Mouse (Mus musculus) mature B cell (primary cell): ENCODE data around the gene Zfp652.
"Not testable (repeated sequence)": the region's sequence is repeated elsewhere in the genome, so short reads cannot be mapped to it uniquely, and the experiment has no call there.

ENCODE experiments used
- in situ Hi-C: fragments of 300-500 bp; cut with MboI; formaldehyde crosslinking; loops from 2 replicates; pipeline ENCODE4 v1.14.3; 2019

Gene Zfp652

DNA sequence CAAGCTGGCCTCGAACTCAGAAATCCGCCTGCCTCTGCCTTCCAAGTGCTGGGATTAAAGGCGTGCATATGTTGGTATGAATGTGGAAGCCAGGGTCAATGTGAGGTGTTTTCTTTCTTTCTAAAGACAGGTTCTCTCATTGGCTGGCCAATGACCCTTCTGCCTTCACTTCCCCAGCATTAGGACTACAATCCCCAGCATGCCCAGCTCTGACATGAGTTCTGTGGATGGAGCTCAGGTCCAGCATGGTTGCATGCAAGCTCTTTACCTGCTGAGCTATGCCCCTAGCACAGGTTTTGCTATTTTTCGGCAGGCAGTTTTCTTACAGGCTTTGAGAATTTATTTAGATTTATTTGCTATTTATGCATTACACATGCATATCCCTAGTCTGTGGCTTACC, 144.8 kb downstream of the Zfp652 start:
- in situ Hi-C loops: loop anchor here (5.0 kb wide), 1 partner anchor 35 kb away; the partner anchor contains the start of gene Phospho1

DNA sequence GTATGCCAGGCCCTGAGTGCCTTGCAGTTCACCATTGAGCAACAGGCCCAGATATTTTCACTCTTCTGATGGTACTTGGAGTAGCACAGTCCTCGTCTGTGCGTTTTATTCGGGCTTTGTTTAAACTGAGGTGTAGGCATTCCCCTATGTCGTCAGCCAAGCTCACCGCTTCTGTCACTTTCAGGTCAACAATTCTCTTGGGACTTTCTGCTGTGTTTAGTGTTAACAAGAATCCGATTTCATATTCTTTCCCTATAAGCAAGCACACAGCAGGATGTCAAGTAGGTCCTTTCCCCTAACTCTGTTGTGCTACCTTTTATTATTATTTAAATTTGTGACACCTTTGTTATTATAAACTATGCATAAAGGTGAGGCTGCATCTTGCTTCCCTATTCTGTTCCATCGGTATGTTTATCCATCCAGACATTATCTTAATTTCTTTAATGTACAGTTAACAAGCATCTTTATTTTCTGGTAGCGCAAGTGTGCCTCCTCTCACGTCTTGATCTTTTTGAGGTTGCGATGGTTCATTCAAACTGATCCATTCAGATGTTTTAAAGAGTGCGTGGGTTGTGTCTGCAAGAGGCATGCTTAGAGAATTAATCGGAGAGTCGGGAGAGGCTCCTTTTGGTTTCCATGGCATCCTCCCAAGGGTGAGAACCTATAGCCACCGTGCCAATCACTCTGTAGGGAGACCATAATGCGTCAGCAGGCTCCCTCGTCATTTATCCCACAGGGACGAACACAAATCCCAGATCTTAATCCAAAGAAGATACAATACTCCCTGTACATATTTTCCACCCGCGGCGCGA, 145.4 kb downstream of the Zfp652 start:
- in situ Hi-C loops: loop anchor here (5.0 kb wide), 1 partner anchor 36 kb away; the partner anchor contains the start of gene Phospho1

DNA sequence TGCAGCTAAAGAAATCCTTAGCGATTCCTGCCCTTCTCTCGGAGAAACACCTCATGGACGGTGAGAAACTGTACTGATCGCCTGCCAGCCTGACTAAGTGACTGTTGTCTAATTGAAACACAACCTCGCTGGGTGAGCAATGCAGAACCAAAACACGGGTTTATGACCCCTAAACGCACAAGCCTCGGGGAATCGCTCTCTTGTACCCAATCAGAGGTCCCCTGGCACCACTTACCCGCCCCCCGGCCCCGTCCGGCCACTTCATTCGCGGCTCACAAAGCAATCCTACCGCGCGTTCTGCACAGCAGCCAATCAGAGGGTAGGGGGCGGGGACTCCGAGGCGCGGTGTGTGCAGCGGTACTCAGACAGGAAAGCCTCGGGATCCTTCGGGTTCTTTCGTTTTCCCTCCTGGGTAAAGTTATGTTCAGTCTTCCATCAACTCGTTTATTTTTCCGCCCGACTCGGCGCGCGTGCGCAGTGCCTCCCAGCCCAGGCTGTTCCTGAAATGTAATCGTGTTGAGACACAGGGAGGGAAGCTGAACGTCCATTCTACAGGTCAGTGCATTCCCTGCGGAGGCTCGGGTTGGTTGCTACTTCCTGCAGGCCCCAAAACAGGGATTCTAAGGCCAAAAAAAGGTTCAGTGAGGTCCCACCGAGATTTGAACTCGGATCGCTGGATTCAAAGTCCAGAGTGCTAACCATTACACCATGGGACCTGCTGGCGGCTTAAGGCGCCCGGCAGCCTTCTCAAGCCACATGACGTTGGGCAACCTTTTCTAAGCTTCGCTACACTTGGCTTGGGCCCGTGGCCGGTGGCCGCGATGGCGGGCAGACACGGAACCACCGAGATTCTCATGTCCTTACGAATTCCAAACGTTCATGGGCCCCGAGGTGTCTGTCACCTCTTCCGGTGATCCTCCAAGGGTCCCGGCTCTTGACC, 146.3 kb downstream of the Zfp652 start:
- in situ Hi-C loops: loop anchor here (5.0 kb wide), 1 partner anchor 36 kb away; the partner anchor contains the start of gene Phospho1

DNA sequence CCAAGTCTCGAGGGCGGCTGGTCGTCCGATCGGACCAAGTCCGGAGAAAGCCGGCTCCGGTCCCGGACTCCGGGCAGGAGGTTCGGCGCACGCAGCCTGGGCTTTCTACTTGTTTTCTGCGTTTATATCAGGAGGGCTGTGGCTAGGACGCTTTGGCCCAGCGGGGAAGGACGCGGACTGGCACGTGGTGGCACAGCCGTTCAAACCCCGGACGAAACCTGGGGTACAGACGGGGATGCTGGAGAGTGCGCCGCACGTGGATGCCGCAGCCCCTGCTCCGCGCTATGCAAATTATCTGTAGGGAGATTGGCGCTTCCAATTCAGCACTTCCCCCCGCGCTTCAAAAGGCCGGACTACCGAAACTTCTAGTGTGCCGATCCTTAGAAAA, 147.0 kb downstream of the Zfp652 start:
- in situ Hi-C loops: loop anchor here (5.0 kb wide), 1 partner anchor 37 kb away; the partner anchor contains the start of gene Phospho1

DNA sequence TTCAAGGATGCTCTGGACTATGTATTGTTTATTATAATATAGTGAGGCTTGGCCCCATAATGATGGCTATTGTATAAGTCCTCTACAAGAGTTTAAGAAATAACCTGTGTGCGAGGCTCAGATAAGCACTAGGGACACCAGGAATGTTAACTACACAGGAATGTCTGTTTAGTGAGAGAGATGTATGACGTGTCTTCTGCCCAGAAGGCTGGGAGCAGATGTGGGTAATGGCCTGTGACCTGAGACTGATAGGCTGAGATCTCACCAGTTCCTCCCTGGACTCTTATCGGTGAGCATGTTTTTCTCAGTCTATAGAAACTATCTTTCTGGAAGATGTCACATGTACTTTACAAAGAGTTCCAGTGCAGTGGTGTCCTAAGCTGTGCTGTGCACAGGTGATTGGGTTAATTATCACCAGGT, 147.6 kb downstream of the Zfp652 start:
- in situ Hi-C loops: no loop called here

DNA sequence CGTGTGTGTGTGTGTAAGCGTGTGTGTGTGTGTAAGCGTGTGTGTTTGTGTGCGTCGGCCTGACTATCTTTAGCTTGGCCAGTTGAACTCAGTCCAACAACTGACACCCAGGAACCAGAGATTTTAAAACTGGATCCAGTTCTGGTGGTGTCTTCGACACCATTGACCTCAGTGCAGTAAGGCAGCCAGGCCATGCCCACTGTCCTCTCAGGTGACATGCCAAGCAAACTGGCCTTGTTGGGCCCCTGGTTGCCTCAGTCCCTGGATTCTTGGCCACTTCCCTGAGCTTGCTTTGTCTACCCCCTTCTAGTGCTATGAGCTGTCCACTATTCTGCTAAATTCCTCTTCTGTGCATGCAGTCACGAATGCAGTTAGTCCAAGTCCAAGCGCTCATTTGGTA, 148.9 kb downstream of the Zfp652 start:
- in situ Hi-C loops: no loop called here

DNA sequence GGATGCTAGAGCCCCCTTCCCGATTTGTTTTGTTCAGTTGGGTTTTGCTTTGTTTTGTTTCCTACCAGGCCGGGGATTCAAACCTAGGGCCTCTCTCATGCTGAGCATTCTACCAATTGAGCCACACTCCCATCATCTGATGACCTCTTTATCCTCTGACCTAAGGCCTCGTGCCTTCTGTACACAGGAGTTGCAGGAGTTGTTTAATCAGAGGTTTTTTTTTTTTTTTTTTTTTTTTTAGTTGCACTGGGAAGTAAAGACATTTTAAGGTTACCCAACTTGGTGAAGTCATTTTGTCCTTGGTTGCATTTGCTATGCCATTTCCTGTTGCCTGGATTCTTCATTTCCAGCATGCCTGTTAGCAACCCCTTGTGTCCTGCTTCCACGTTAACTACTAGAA, 157.0 kb downstream of the Zfp652 start:
- in situ Hi-C loops: no loop called here

DNA sequence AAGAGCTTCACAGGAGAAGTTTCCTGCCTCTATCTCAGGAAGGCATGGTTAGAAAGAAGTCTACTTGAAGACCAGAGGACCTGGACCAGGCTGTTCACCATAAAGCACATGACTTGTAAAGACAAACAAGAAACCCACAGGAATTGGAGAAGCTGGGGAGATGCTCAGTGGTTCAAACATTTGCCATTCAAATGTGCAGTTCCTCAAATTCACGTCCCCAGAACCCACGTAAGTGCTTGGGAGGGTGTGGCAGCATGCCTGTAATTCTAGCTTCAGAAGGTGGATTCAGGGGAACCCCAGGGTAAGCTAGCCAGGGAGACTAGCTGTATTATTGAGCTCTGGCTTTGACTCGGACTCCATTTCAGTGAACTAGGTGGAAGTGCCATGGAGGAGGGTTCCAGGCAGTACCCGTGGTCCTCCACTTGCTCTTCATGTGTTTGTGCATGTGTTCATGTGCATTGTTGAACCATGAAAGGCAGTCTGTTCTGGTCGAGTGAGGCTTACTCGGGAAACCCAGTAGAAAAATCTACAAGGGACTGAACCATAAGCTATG, 157.5 kb downstream of the Zfp652 start:
- in situ Hi-C loops: no loop called here

DNA sequence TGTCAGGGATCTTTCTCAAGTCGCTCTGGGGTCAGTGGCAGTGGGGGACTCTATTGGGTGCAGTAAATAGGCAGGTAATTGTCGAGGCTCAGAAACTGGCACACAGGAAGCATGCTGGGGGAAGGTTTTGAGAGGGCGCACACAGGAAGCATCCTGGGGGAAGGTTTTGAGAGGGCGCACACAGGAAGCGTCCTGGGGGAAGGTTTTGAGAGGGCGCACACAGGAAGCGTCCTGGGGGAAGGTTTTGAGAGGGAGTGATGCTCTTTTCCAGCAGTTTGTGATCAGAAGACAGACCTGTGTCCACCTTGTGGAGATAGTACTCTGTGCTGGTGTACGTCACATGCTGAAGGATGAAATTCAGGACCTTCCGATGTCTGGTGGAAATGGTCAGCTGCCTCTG, 163.3 kb downstream of the Zfp652 start:
- in situ Hi-C loops: no loop called here

DNA sequence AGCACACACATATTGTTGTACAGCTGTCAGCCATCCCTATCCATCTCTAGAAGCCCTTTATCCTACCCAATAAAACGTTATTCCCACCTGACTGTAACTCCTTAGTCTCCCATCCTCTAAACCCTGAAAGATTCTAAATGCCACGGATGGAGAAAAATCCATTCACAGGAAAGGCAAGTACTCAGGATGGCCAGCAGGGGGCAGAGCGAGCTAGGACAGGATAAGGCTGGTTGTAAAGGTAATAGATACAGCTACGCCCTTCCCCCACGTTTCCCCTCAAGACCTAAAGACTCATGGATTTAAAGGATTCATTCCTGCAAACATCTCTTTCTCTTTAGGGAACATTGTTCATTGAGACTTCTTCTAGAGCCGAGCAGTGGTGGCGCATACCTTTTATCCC, 163.8 kb downstream of the Zfp652 start:
- in situ Hi-C loops: no loop called here

DNA sequence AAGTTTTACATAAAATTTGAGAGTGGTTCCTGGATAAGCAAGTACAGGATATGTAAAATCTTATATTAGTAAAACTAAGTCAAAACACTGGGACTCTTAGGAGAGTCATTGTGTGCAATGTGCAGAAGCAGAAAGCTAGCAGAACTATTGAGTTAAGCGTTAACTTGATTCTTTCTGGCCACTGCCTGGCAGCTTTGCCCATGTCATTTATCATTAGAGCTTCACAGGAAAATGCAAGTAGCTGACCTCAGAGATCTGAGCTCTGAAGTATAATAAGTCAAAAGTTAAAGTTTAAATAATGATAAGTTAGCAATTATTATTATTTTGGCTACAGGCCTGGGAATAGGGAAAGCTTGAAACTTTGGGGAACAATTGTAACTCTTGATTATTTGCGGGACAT, 167.4 kb downstream of the Zfp652 start:
- in situ Hi-C loops: not testable (repeated sequence)
